Mouse (Mus musculus) thymus, postnatal 25 days (tissue): ENCODE results near the gene Mad2l2.
A peak's percentile ranks its signal among the peaks of the same experiment; 100 is the strongest.

Experiments used
- DNase-seq: peaks from one replicate; pipeline ENCODE4 v3.0.0; 2022

The Mad2l2 gene

GRCm38 (mm10) chr4:148130133-148130532 is at the start of gene Mad2l2:
TSS of gene Mad2l2 (plus strand) at chr4:148130384.
- DNase-seq: no peak

GRCm38 (mm10) chr4:148080597-148080973 is 49.6 kb upstream of the Mad2l2 start:
- DNase-seq: no peak

GRCm38 (mm10) chr4:148081201-148081600 is 49.0 kb upstream of the Mad2l2 start:
- DNase-seq: no peak

- peak; percentile 80 for DNase-seq
These were observed 47.7 kb upstream of the Mad2l2 start for GRCm38 (mm10) chr4:148082257-148083044.

GRCm38 (mm10) chr4:148083176-148083899 is 46.8 kb upstream of the Mad2l2 start:
- DNase-seq: peak; percentile 70

GRCm38 (mm10) chr4:148084261-148084714 is 45.9 kb upstream of the Mad2l2 start:
- no peak for DNase-seq

- DNase-seq: peak; percentile 66
These were observed 44.9 kb upstream of the Mad2l2 start for GRCm38 (mm10) chr4:148085131-148085906.

- no peak for DNase-seq
These were observed 44.3 kb upstream of the Mad2l2 start for GRCm38 (mm10) chr4:148085907-148086305.

- DNase-seq: peak; percentile 51
These were observed 42.9 kb upstream of the Mad2l2 start for GRCm38 (mm10) chr4:148087091-148087906.

GRCm38 (mm10) chr4:148087907-148088527 is 42.2 kb upstream of the Mad2l2 start, which contains the start of gene Agtrap:
TSS of gene Agtrap (minus strand) at chr4:148088031.
- DNase-seq: peak; percentile 95

GRCm38 (mm10) chr4:148089166-148089565 is 41.0 kb upstream of the Mad2l2 start:
- no peak for DNase-seq

- DNase-seq: no peak
These were observed 39.0 kb upstream of the Mad2l2 start for GRCm38 (mm10) chr4:148091181-148091580.

GRCm38 (mm10) chr4:148092551-148093271 is 37.5 kb upstream of the Mad2l2 start:
- no peak for DNase-seq

- no peak for DNase-seq
These were observed 36.0 kb upstream of the Mad2l2 start for GRCm38 (mm10) chr4:148094161-148094560.

- DNase-seq: no peak
These were observed 35.1 kb upstream of the Mad2l2 start for GRCm38 (mm10) chr4:148095081-148095480.

GRCm38 (mm10) chr4:148097936-148098335 is 32.2 kb upstream of the Mad2l2 start:
- DNase-seq: peak; percentile 78

- no peak for DNase-seq
These were observed 31.5 kb upstream of the Mad2l2 start for GRCm38 (mm10) chr4:148098666-148099065.

GRCm38 (mm10) chr4:148101801-148102527 is 28.2 kb upstream of the Mad2l2 start:
- peak; percentile 91 for DNase-seq

- no peak for DNase-seq
These were observed 26.0 kb upstream of the Mad2l2 start for GRCm38 (mm10) chr4:148104146-148104545.

- DNase-seq: no peak
These were observed 22.4 kb upstream of the Mad2l2 start for GRCm38 (mm10) chr4:148107621-148108291.
